Comparison of ENCODE assay signal across 11 mouse cellular contexts in genomic region chr17:23187680-23188079, GRCm38 (mm10). TPM values are rescaled to one million over a fixed set of nuclear protein-coding genes. Genes with fewer than 3 reads are reported as not detected.
A peak's percentile ranks its signal among the peaks of the same experiment; 100 is the strongest.
DNase-seq lines count a peak whose midpoint lies in the region; ATAC-seq and TF ChIP-seq lines count a peak whose summit lies in the region.
"Had no signal": no experiment of that assay in that cellular context is flagged by ENCODE, and none has a peak within 500 bp of the region (broad histone marks: within the 10 kb centered on the region; RNA-seq: fewer than 3 reads in every experiment).

No protein-coding gene starts in this region.

- intact Hi-C loops in left cerebral cortex, postnatal 14 days (cut with DNase I): no loop called here

- 0 out of 2 replicates have a peak, but pooled peaks have one; percentile 15 for ATAC-seq in liver, embryonic 14.5 days (ENCODE audit: insufficient read depth)
- ATAC-seq in kidney, postnatal 0 days (replicated peaks; ENCODE audit: low FRiP score, low read depth): no peak
- ATAC-seq in hindbrain, embryonic 16.5 days: no peak
- ATAC-seq: midbrain, embryonic 16.5 days had no signal

- H3K4me2 ChIP-seq in liver, embryonic 14.5 days (ENCODE audit: low read depth): no peak overlapping the region
- no peak overlapping the region for H3K4me2 ChIP-seq in kidney, postnatal 0 days (ENCODE audit: low read length)
- H3K4me2 ChIP-seq in hindbrain, embryonic 16.5 days (ENCODE audit: low read length): no peak overlapping the region
- H3K4me2 ChIP-seq: hindbrain, embryonic 15.5 days; limb, embryonic 12.5 days had no signal

- no peaks in the 10 kb centered on the region for H3K27me3 ChIP-seq in liver, embryonic 14.5 days (ENCODE audit: control insufficient read depth, insufficient read depth, low read length)
- no peaks in the 10 kb centered on the region for H3K27me3 ChIP-seq in kidney, postnatal 0 days (ENCODE audit: insufficient read depth, low read length)
- no peaks in the 10 kb centered on the region for H3K27me3 ChIP-seq in hindbrain, embryonic 16.5 days (replicated peaks; ENCODE audit: control insufficient read depth, insufficient read depth, low read length)
- H3K27me3 ChIP-seq: hindbrain, embryonic 15.5 days; limb, embryonic 12.5 days had no signal

- 59% methylated on average over 2 of the region's 2 CpGs for WGBS in liver, embryonic 14.5 days (ENCODE audit: insufficient replicate concordance)
- 56% methylated on average over 2 of the region's 2 CpGs for WGBS in kidney, postnatal 0 days
- 74% methylated on average over 2 of the region's 2 CpGs for WGBS in hindbrain, embryonic 16.5 days

- H3K27ac ChIP-seq in liver, embryonic 14.5 days: no peak overlapping the region
- H3K27ac ChIP-seq in kidney, postnatal 0 days: no peak overlapping the region
- H3K27ac ChIP-seq in hindbrain, embryonic 16.5 days (ENCODE audit: low read depth, low read length): no peak overlapping the region
- H3K27ac ChIP-seq: hindbrain, embryonic 15.5 days; limb, embryonic 12.5 days had no signal

- no peak overlapping the region for H3K4me3 ChIP-seq in liver, embryonic 14.5 days (ENCODE audit: insufficient read depth in 1 of 2, low read depth in 2 of 2, low read length in 2 of 2)
- H3K4me3 ChIP-seq in kidney, postnatal 0 days (replicated peaks; ENCODE audit: low read depth, low read length): no peak overlapping the region
- H3K4me3 ChIP-seq in hindbrain, embryonic 16.5 days (ENCODE audit: low read length): no peak overlapping the region
- H3K4me3 ChIP-seq: hindbrain, embryonic 15.5 days; limb, embryonic 12.5 days had no signal

- no peak for DNase-seq in liver, embryonic 14.5 days (ENCODE audit: low read depth in 3 of 3, low spot score in 3 of 3)
- DNase-seq in liver: no peak
- peak; percentile 63 for DNase-seq in adrenal gland, postnatal 14 days
- DNase-seq in kidney, postnatal 0 days (ENCODE audit: low spot score): peak; percentile 64
- peak; percentile 25 for DNase-seq in mesoderm, embryonic 11.5 days (ENCODE audit: low read depth, low spot score)
- DNase-seq in cerebellum, postnatal 14 days: no peak
- DNase-seq in left cerebral cortex, postnatal 14 days (ENCODE audit: low spot score in 2 of 2): no peak

- H3K36me3 ChIP-seq in liver, embryonic 14.5 days (replicated peaks; ENCODE audit: control insufficient read depth, insufficient read depth, low read depth): no peaks in the 10 kb centered on the region
- H3K36me3 ChIP-seq in kidney, postnatal 0 days (ENCODE audit: insufficient read depth, low read length): peaks cover 13% of the 10 kb centered on the region; the same call in 1 of the 2 replicates
- H3K36me3 ChIP-seq in hindbrain, embryonic 16.5 days (ENCODE audit: control insufficient read depth, insufficient read depth, low read length): peaks cover 20% of the 10 kb centered on the region

- no peak for TF ChIP-seq CTCF in liver, embryonic 14.5 days (IDR thresholded peaks at IDR 0.05; ENCODE audit: low read depth)
- TF ChIP-seq CTCF in kidney, postnatal 0 days (IDR thresholded peaks at IDR 0.05; ENCODE audit: low read depth): peak; percentile 38; the same call in 1 of the 2 replicates

- no peak for TF ChIP-seq EP300 in liver, embryonic 14.5 days (IDR thresholded peaks at IDR 0.05; ENCODE audit: low read depth)

- no peaks in the 10 kb centered on the region for H3K9me3 ChIP-seq in liver, embryonic 14.5 days (ENCODE audit: control insufficient read depth, low read length)
- H3K9me3 ChIP-seq in kidney, postnatal 0 days (replicated peaks; ENCODE audit: low read length): no peaks in the 10 kb centered on the region
- no peaks in the 10 kb centered on the region for H3K9me3 ChIP-seq in hindbrain, embryonic 16.5 days (ENCODE audit: control insufficient read depth, low read length)
- H3K9me3 ChIP-seq: hindbrain, embryonic 15.5 days; limb, embryonic 12.5 days had no signal

- H3K9ac ChIP-seq in liver, embryonic 14.5 days (replicated peaks): no peak overlapping the region
- no peak overlapping the region for H3K9ac ChIP-seq in kidney, postnatal 0 days (ENCODE audit: low read depth, low read length)
- no peak overlapping the region for H3K9ac ChIP-seq in hindbrain, embryonic 16.5 days (ENCODE audit: low read depth, low read length)
- H3K9ac ChIP-seq: hindbrain, embryonic 15.5 days; limb, embryonic 12.5 days had no signal

- no peaks in the 10 kb centered on the region; a peak in 1 of 4 replicates for H3K4me1 ChIP-seq in liver, embryonic 14.5 days (replicated peaks; ENCODE audit: control insufficient read depth in 2 of 2, insufficient read depth in 2 of 2, low read length in 1 of 2)
- H3K4me1 ChIP-seq in kidney, postnatal 0 days (replicated peaks; ENCODE audit: insufficient read depth, low read length): peaks cover 6% of the 10 kb centered on the region; the same call in 1 of the 2 replicates
- H3K4me1 ChIP-seq in hindbrain, embryonic 16.5 days (ENCODE audit: control insufficient read depth, insufficient read depth, low read depth, low read length): peaks cover 10% of the 10 kb centered on the region

RNA-seq across cellular contexts. Expression of gene Zfp40, which starts 5.4 kb away (rescaled TPM):
- polyA plus RNA-seq in liver, embryonic 14.5 days (2012; rRNA removed): 0.58 and 0.98 TPM in 2 replicates
- 1.3 and 1.4 TPM in 2 replicates for polyA plus RNA-seq in liver, embryonic 14.5 days (2014; fragmentation: Nextera tagmentation; extraction: Ambion mirVana)
- 9.1 and 10.7 TPM in 2 replicates for total RNA-seq in adrenal gland, postnatal 14 days (2021)
- 8.6 and 10.0 TPM in 2 replicates for polyA plus RNA-seq in kidney, postnatal 0 days (2015; fragmentation: Nextera tagmentation; extraction: Ambion mirVana)
- polyA plus RNA-seq in hindbrain, embryonic 16.5 days (2015; fragmentation: Nextera tagmentation; extraction: Ambion mirVana): 26.3 and 27.3 TPM in 2 replicates
- total RNA-seq in left cerebral cortex, postnatal 14 days (2021): 10 to 100 TPM; 21.6 to 24.5 TPM

Comparison
In these comparisons a context has a peak if more than half of its experiments do, and no peak if none do; other contexts are left out.
1. DNase-seq: peak in adrenal gland, postnatal 14 days (single experiment), kidney, postnatal 0 days (single experiment) and mesoderm, embryonic 11.5 days (single experiment); none in liver, embryonic 14.5 days (0 of 3), liver (single experiment), cerebellum, postnatal 14 days (0 of 2) and left cerebral cortex, postnatal 14 days (0 of 2).